In the genomic region with DNA sequence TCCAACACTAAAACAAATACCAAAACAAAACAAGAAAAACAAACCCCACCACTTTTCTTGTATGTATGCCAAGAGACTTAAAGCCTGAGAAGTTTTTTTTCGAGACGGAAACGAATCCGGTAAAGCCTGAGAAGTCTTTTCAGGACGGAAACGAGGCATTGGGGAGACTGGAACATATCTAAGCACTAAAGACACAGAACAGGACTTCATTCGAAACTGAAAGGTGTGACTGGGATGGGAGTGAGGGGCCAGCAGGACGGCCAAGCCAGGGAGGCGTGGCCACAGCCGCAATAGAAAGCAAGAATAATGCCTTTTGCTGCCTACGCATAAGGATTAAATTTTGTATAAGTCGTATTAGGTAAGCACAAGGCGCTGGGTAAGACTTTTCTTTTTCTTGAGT, we compare ENCODE assay signal across 8 mouse cellular contexts. TPM values are rescaled to one million over a fixed set of nuclear protein-coding genes. Genes with fewer than 3 reads are reported as not detected.
A peak's percentile ranks its signal among the peaks of the same experiment; 100 is the strongest.
DNase-seq lines count a peak whose midpoint lies in the region; ATAC-seq and TF ChIP-seq lines count a peak whose summit lies in the region.

No protein-coding gene starts in this region.

- TF ChIP-seq CTCF in E14TG2a.4 (conservative IDR thresholded peaks at IDR 0.05; ENCODE audit: low read length): no peak
- no peak for TF ChIP-seq CTCF in forebrain, postnatal 0 days (IDR thresholded peaks at IDR 0.05; ENCODE audit: low read depth)

- H3K4me2 ChIP-seq in heart, embryonic 16.5 days (ENCODE audit: low read depth, low read length): peak overlapping the region; percentile 99
- H3K4me2 ChIP-seq in forebrain, postnatal 0 days (ENCODE audit: low read depth): peak overlapping the region; percentile 78

- H3K4me3 ChIP-seq in heart, embryonic 16.5 days (ENCODE audit: low read length): peak overlapping the region; percentile 86
- H3K4me3 ChIP-seq in E14TG2a.4 (replicated peaks; ENCODE audit: low read length): peak overlapping the region; percentile 92
- peak overlapping the region; percentile 65 for H3K4me3 ChIP-seq in forebrain, postnatal 0 days (ENCODE audit: low read depth, low read length)

- H3K36me3 ChIP-seq in heart, embryonic 16.5 days (ENCODE audit: control insufficient read depth, insufficient read depth): peaks cover 4% of the 10 kb centered on the region; the same call in 1 of the 2 replicates
- H3K36me3 ChIP-seq in E14TG2a.4 (ENCODE audit: insufficient read depth, low read length): peaks cover 50% of the 10 kb centered on the region
- peaks cover 23% of the 10 kb centered on the region for H3K36me3 ChIP-seq in forebrain, postnatal 0 days (ENCODE audit: insufficient read depth)

- peak overlapping the region; percentile 82 for H3K9ac ChIP-seq in heart, embryonic 16.5 days (ENCODE audit: low read length)
- peak overlapping the region; percentile 73 for H3K9ac ChIP-seq in forebrain, postnatal 0 days

- peaks cover 18% of the 10 kb centered on the region for H3K4me1 ChIP-seq in heart, embryonic 16.5 days (ENCODE audit: control insufficient read depth, insufficient read depth, low read length)
- H3K4me1 ChIP-seq in E14TG2a.4 (replicated peaks; ENCODE audit: low read depth, low read length): peaks cover 47% of the 10 kb centered on the region
- peaks cover 21% of the 10 kb centered on the region; the same call in 1 of the 2 replicates for H3K4me1 ChIP-seq in forebrain, postnatal 0 days (ENCODE audit: insufficient read depth)

- H3K9me3 ChIP-seq in heart, embryonic 16.5 days (replicated peaks; ENCODE audit: control insufficient read depth, low read length): no peaks in the 10 kb centered on the region
- H3K9me3 ChIP-seq in E14TG2a.4 (ENCODE audit: low read length): no peaks in the 10 kb centered on the region
- no peaks in the 10 kb centered on the region for H3K9me3 ChIP-seq in forebrain, postnatal 0 days (ENCODE audit: low read length)

- 6% methylated on average over 13 of the region's 13 CpGs for WGBS in heart, embryonic 16.5 days
- 9% methylated on average over 13 of the region's 13 CpGs for WGBS in forebrain, postnatal 0 days

- ATAC-seq in heart, embryonic 16.5 days (replicated peaks; ENCODE audit: extremely low read depth, insufficient read depth, low FRiP score): no peak
- ATAC-seq in forebrain, postnatal 0 days: no peak

- no peak for DNase-seq in heart, postnatal 4 days
- no peak for DNase-seq in forebrain, postnatal 0 days
- DNase-seq in lung, postnatal 36 days: peak; percentile 10
- DNase-seq in embryo, embryonic 9.5 days (ENCODE audit: extremely low spot score): no peak
- no peak for DNase-seq in spleen, postnatal 14 days (ENCODE audit: low spot score in 2 of 2)
- no peak for DNase-seq in kidney, postnatal 4 days

- peak overlapping the region; percentile 97 for H3K27ac ChIP-seq in heart, embryonic 16.5 days (ENCODE audit: low read length)
- H3K27ac ChIP-seq in forebrain, postnatal 0 days (ENCODE audit: low read depth, low read length): peak overlapping the region; percentile 90; the same call in 1 of the 2 replicates

- no peaks in the 10 kb centered on the region for H3K27me3 ChIP-seq in heart, embryonic 16.5 days (ENCODE audit: control insufficient read depth, insufficient read depth, low read length)
- no peaks in the 10 kb centered on the region for H3K27me3 ChIP-seq in E14TG2a.4 (ENCODE audit: insufficient read depth, low read length)
- no peaks in the 10 kb centered on the region for H3K27me3 ChIP-seq in forebrain, postnatal 0 days (ENCODE audit: insufficient read depth, low read length)

RNA-seq across cellular contexts. Expression of a gene that starts 0.8 kb away (rescaled TPM):
- 19.4 and 21.6 TPM in 2 replicates for polyA plus RNA-seq in heart, embryonic 16.5 days (2015; fragmentation: Nextera tagmentation; extraction: Ambion mirVana)
- 10 to 100 TPM; 16.1 to 16.5 TPM for total RNA-seq in heart, postnatal 4 days (2021)
- total RNA-seq in forebrain, postnatal 0 days (2014; rRNA removed): 15.6 and 18.7 TPM in 2 replicates
- 12.5 and 13.4 TPM in 2 replicates for polyA plus RNA-seq in forebrain, postnatal 0 days (2015; fragmentation: Nextera tagmentation; extraction: Ambion mirVana)

RNA-seq across cellular contexts. Expression of a gene that starts 1.1 kb away (rescaled TPM):
- polyA plus RNA-seq in heart, embryonic 16.5 days (2015; fragmentation: Nextera tagmentation; extraction: Ambion mirVana): 281 and 320 TPM in 2 replicates
- total RNA-seq in heart, postnatal 4 days (2021): 100 to 1,000 TPM; 213 to 225 TPM
- total RNA-seq in forebrain, postnatal 0 days (2014; rRNA removed): 166 and 215 TPM in 2 replicates
- polyA plus RNA-seq in forebrain, postnatal 0 days (2015; fragmentation: Nextera tagmentation; extraction: Ambion mirVana): 533 and 690 TPM in 2 replicates

RNA-seq across cellular contexts. Expression of a gene that starts 8.1 kb away (rescaled TPM):
- polyA plus RNA-seq in heart, embryonic 16.5 days (2015; fragmentation: Nextera tagmentation; extraction: Ambion mirVana): 47.4 and 48.4 TPM in 2 replicates
- 10 to 100 TPM; 20.5 to 22.1 TPM for total RNA-seq in heart, postnatal 4 days (2021)
- total RNA-seq in forebrain, postnatal 0 days (2014; rRNA removed): 38.8 and 46.6 TPM in 2 replicates
- polyA plus RNA-seq in forebrain, postnatal 0 days (2015; fragmentation: Nextera tagmentation; extraction: Ambion mirVana): 62.0 and 76.0 TPM in 2 replicates
